Mouse (Mus musculus) olfactory bulb, adult 2 months (tissue): ENCODE results near the gene Tmem145. TPM values are rescaled to one million over a fixed set of nuclear protein-coding genes. Genes with fewer than 3 reads are reported as not detected.

Source experiments
- H3K27ac ChIP-seq: fragments of 200-500 bp; 2 replicates; pipeline ENCODE4 v1.5.1; 2012; ENCODE audit warnings: low read depth, low read length; ENCODE audit not compliant: insufficient read depth
- H3K4me1 ChIP-seq: fragments of 200-500 bp; 2 replicates; pipeline ENCODE4 v1.6.1; 2012; ENCODE audit warnings: low read length; ENCODE audit not compliant: control insufficient read depth, insufficient read depth
- H3K4me3 ChIP-seq: fragments of 200-500 bp; 2 replicates; pipeline ENCODE4 v1.5.1; 2012; ENCODE audit warnings: mild to moderate bottlenecking, low read depth, low read length, moderate library complexity; ENCODE audit not compliant: insufficient read depth
- CTCF ChIP-seq: fragments of 200-500 bp; IDR thresholded peaks from 2 replicates; pipeline ENCODE4 v1.5.1; 2012; ENCODE audit warnings: low read depth, mild to moderate bottlenecking, low read length, moderate library complexity; ENCODE audit not compliant: insufficient read depth
- POLR2A ChIP-seq: fragments of 200-500 bp; IDR thresholded peaks from 2 replicates; pipeline ENCODE4 v1.6.1; 2012; ENCODE audit warnings: mild to moderate bottlenecking, low read depth, low read length, moderate library complexity; ENCODE audit not compliant: insufficient read depth
- WGBS: fragments of 180-500 bp; shearing (Covaris S2); methylation state at CpG from one replicate; pipeline ENCODE4 v1.1.7; 2018; 5-methylcytosine and 5-hydroxymethylcytosine counted together
- polyA plus RNA-seq: library from polyadenylated mRNA; stranded (reverse); fragments of >200 nt; gene quantifications from 2 replicates; pipeline ENCODE4 v1.2.4, GENCODE M21; 2012; ENCODE audit warnings: low replicate concordance; ENCODE audit not compliant: missing spikeins, insufficient read depth, insufficient read length

Gene Tmem145
- polyA plus RNA-seq, 1 experiment: not detected

DNA sequence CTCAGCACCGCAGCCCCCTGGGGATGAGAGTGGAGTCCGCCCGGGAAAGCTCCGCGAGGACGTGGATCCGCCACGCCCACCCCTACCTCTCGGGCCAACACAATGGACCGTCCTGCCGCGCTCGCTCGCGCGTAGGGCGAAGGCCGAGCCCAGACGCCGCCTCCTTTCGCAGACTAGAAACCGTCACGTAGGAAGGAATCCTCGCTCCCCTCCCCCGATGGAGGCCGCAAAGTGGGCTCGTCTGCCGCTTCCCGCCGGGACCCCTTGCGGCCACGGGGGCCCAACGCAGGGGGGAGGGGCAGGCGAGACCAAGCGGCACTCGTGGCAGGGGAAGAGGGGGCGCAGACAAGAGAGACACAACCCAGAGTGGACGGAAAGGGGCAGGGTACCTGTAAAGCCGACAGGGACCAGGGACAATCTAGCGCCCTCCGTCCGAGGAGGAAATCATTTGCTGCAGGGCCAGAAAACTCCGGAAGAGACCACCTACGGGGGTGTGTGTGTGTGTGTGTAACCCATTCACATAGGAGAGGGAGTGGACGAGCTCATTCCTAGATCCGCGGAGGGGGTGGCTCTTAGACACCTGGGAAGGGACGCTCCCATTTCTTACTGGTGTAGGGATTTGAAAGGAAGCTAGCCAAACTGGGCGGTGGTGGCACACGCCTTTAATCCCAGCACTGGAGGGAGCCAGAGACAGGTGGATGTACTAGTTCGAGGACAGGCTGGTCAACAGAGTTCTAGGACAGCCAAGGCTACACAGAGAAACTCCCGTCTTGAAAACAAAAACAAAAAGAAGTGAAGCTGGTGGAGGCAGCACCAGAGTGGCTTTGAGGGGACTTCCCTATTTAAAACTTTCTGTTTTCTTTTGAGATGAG, 8.2 kb upstream of the Tmem145 start, which contains the start of gene Pafah1b3:
TSS of gene Pafah1b3 (minus strand) at position 533 of the 872 bp plus-strand sequence.
- Histone ChIP-seq H3K4me3 (peak within 1 kb of the TSS; percentile 86), H3K4me1 (0 out of 2 replicates have a peak, but pooled peaks cover 4% of the 10 kb centered on the region), H3K27ac (peak within 1 kb of the TSS; percentile 57; the same call in 1 of the 2 replicates)
- WGBS: under 1% methylated on average over 52 of the region's 52 CpGs
- TF ChIP-seq CTCF: no peak
- no peak for TF ChIP-seq POLR2A

- TF ChIP-seq POLR2A (no peak), CTCF (no peak)
- H3K27ac ChIP-seq: no peak within 1 kb of the TSS
- H3K4me3 ChIP-seq: no peak within 1 kb of the TSS
- 53% methylated on average over 19 of the region's 19 CpGs for WGBS
- H3K4me1 ChIP-seq: 0 out of 2 replicates have a peak, but pooled peaks cover 6% of the 10 kb centered on the region
Measured at GRCm38 (mm10) chr7:25301063-25301462, 4.8 kb upstream of the Tmem145 start, which contains the start of gene Prr19. Prr19 (plus strand) TSS chr7:25301411.

GRCm38 (mm10) chr7:25303003-25303684, 2.8 kb upstream of the Tmem145 start:
- WGBS: 80% methylated on average over 9 of the region's 9 CpGs
- Histone ChIP-seq H3K4me3 (no peak overlapping the region), H3K4me1 (peaks cover 6% of the 10 kb centered on the region; the same call in 1 of the 2 replicates), H3K27ac (no peak overlapping the region)
- TF ChIP-seq POLR2A (no peak), CTCF (no peak)

DNA sequence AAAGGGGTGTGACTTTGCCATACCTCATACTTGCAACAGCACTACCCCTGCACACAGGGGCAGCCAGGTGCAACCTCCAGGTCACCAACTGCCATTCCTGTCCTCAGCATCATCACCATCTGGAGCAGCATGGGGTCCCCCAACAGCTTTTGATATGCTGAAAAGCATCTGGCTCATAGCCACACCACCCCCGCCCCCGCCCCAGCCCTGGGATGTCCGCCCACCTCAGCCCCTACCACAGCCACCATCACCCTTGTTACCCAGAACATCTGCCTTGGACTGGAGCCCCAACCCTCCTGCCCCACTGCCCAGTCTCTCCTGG, 2.3 kb upstream of the Tmem145 start:
- H3K4me1 ChIP-seq: peaks cover 7% of the 10 kb centered on the region; the same call in 1 of the 2 replicates
- WGBS: 89% methylated on average over 3 of the region's 3 CpGs
- H3K27ac ChIP-seq: no peak overlapping the region
- TF ChIP-seq CTCF: no peak
- TF ChIP-seq POLR2A: no peak
- H3K4me3 ChIP-seq: no peak overlapping the region

DNA sequence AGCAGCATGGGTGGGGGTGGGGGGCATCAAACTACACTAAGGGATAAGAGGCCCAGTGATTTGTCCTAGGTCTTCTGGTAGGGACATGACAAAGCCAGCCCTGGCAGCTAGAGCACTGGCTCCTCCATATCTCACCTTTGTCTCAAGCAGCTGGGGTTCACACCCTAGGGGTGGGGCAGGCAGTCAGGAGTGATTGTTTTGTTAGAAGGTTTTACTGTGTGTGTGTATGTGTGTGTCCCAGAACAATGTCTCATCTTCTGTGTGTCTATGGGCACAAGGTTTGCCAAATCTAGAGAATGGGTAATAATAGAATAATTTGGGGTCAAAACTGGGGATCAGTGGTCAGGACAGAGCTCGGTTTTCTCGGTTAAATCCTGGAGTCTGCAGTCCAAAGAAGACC, 425 bp upstream of the Tmem145 start:
- Histone ChIP-seq H3K4me3 (peak overlapping the region; percentile 81), H3K4me1 (peaks cover 8% of the 10 kb centered on the region; the same call in 1 of the 2 replicates), H3K27ac (no peak overlapping the region)
- TF ChIP-seq POLR2A: no peak
- TF ChIP-seq CTCF: no peak
- 0% methylated on average over 2 of the region's 2 CpGs for WGBS

- H3K4me3 ChIP-seq: peak overlapping the region; percentile 81
- peaks cover 8% of the 10 kb centered on the region; the same call in 1 of the 2 replicates for H3K4me1 ChIP-seq
- no peak overlapping the region for H3K27ac ChIP-seq
- WGBS: 25% methylated on average over 2 of the region's 2 CpGs
- no peak for TF ChIP-seq POLR2A
- TF ChIP-seq CTCF: no peak
Measured at GRCm38 (mm10) chr7:25306614-25306996, 699 bp downstream of the Tmem145 start.

DNA sequence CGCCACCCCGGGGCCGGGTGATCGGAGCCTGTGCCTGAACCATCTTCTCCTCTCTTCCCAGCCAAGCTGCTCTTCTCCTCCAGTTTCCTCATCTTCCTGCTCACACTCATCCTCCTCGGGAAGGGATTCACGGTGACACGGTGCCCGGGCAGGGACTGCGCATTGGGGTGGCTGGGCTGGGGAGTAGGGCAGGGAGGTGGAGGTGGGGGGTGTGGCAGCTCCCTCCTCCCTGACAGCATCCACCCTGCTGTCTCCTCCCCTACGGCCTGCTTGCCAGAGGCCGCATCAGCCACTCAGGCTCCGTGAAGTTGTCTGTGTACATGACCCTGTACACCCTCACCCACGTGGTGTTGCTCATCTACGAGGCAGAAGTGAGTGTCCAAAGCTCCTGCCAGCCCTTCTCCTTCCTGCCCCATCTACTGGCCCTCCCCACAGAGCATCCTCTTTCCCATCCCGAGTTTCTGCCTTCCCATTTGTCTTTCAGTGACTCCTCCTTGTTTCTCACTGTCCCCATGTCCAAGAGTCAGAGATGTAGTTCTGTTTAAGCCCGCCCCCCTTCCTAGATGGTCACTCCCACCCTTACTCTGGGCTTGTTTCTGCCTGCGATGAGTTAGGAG, 2.9 kb downstream of the Tmem145 start:
- whole genome bisulfite sequencing: 65% methylated on average over 17 of the region's 17 CpGs

GRCm38 (mm10) chr7:25309425-25309824, 3.5 kb downstream of the Tmem145 start:
- TF ChIP-seq CTCF: no peak
- no peak for TF ChIP-seq POLR2A
- H3K27ac ChIP-seq: no peak overlapping the region
- no peak overlapping the region for H3K4me3 ChIP-seq
- 89% methylated on average over 9 of the region's 9 CpGs for WGBS
- peaks cover 8% of the 10 kb centered on the region; the same call in 1 of the 2 replicates for H3K4me1 ChIP-seq

More for the DNA sequence above, 2.9 kb downstream of the Tmem145 start:
- TF ChIP-seq POLR2A (no peak), CTCF (no peak)
- Histone ChIP-seq H3K4me3 (no peak overlapping the region), H3K4me1 (peaks cover 8% of the 10 kb centered on the region; the same call in 1 of the 2 replicates), H3K27ac (no peak overlapping the region)
